Mouse (Mus musculus) ES-E14 (cell line): ENCODE results near the gene Olfr1396.

Experiments
- HCFC1 ChIP-seq: IDR thresholded peaks from 2 replicates; pipeline ENCODE4 v1.6.1; 2012; ENCODE audit warnings: low read length, inconsistent platforms, borderline replicate concordance; ENCODE audit not compliant: insufficient read depth
- ZC3H11A ChIP-seq: IDR thresholded peaks from 2 replicates; pipeline ENCODE4 v1.6.1; 2012; ENCODE audit warnings: low read depth, mild to moderate bottlenecking, inconsistent platforms, low read length, borderline replicate concordance
- ZNF384 ChIP-seq: IDR thresholded peaks from 2 replicates; pipeline ENCODE4 v1.6.1; 2012; ENCODE audit warnings: low read depth, low read length, inconsistent platforms

DNA sequence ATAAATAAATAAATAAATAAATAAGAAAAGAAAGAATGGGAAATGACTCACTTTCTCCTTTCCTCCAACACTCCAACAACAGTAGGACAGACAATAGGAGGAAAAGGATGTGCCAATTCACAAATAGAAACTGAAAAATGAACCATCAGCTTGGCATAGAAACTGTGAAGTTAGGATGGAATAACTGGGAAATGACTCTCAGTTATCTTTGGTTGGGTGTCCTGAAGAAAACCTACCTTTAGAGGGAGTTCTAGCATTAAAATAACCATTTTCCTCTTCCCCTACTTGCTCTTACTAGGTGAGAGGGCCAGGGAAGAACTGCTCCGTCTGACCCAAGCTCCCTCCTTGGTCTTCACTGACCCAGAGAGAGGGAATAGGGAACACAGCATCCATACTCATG, 8.9 kb downstream of the Olfr1396 start:
- no peak for TF ChIP-seq ZNF384
- no peak for TF ChIP-seq ZC3H11A
- TF ChIP-seq HCFC1 = no peak
